25 mouse cellular contexts compared by ENCODE assay signal in genomic region chr6:148577663-148578062, GRCm38 (mm10).
DNase-seq lines count a peak whose midpoint lies in the region; ATAC-seq and TF ChIP-seq lines count a peak whose summit lies in the region.
"Had no signal": no experiment of that assay in that cellular context is flagged by ENCODE, and none has a peak within 500 bp of the region (broad histone marks: within the 10 kb centered on the region; RNA-seq: fewer than 3 reads in every experiment).

No protein-coding gene starts in this region.

- dilution Hi-C loops in CH12.LX (cut with MboI; ENCODE audit: extremely low pct_ligation_motif_present, extremely low pct_unique_long_range_greater_than_20kb, low sequenced_read_pairs) = no loop called here

- no peaks in the 10 kb centered on the region for H3K36me3 ChIP-seq in forebrain, embryonic 15.5 days
- no peaks in the 10 kb centered on the region for H3K36me3 ChIP-seq in forebrain, embryonic 13.5 days (ENCODE audit: poor library complexity, severe bottlenecking)
- H3K36me3 ChIP-seq in liver, embryonic 12.5 days = no peaks in the 10 kb centered on the region
- no peaks in the 10 kb centered on the region for H3K36me3 ChIP-seq in CH12.LX (replicated peaks in 1 of 2; ENCODE audit: control insufficient read depth in 1 of 2, insufficient read depth in 1 of 2, low read length in 1 of 2)
- no peaks in the 10 kb centered on the region for H3K36me3 ChIP-seq in liver, embryonic 15.5 days (replicated peaks)
- H3K36me3 ChIP-seq: embryonic facial prominence, embryonic 12.5 days; heart, embryonic 12.5 days; hindbrain, embryonic 12.5 days; midbrain, embryonic 10.5 days had no signal

- no peaks in the 10 kb centered on the region for H3K9me3 ChIP-seq in forebrain, embryonic 15.5 days
- no peaks in the 10 kb centered on the region for H3K9me3 ChIP-seq in forebrain, embryonic 13.5 days (replicated peaks)
- H3K9me3 ChIP-seq in liver, embryonic 12.5 days (replicated peaks) = no peaks in the 10 kb centered on the region
- H3K9me3 ChIP-seq in CH12.LX (replicated peaks; ENCODE audit: low read length) = peaks cover 6% of the 10 kb centered on the region
- H3K9me3 ChIP-seq in liver, embryonic 15.5 days (replicated peaks) = no peaks in the 10 kb centered on the region
- H3K9me3 ChIP-seq: embryonic facial prominence, embryonic 12.5 days; heart, embryonic 12.5 days; hindbrain, embryonic 12.5 days; midbrain, embryonic 10.5 days had no signal

- DNase-seq in liver (no peak), CH12.LX (ENCODE audit: extremely low read depth) (peak; percentile 5)
- no peak for DNase-seq in spleen, postnatal 10 days (ENCODE audit: low spot score in 2 of 2)
- DNase-seq in heart, postnatal 14 days = no peak
- DNase-seq: adrenal gland, adult 8-10 months; cerebellum, adult 18-20 months; cerebellum, postnatal 14 days; gastrocnemius, postnatal 14 days; heart, adult 18-20 months; heart, postnatal 10 days; kidney, adult 11 months; lung, postnatal 4 days; thymus, postnatal 25 days had no signal

- in situ Hi-C loops in CH12.LX (cut with MboI; ENCODE audit: low pct_ligation_motif_present, low pct_unique_long_range_greater_than_20kb, low sequenced_read_pairs) = no loop called here

- H3K4me2 ChIP-seq in forebrain, embryonic 15.5 days (replicated peaks) = no peak overlapping the region
- no peak overlapping the region for H3K4me2 ChIP-seq in forebrain, embryonic 13.5 days
- H3K4me2 ChIP-seq in liver, embryonic 12.5 days = no peak overlapping the region
- H3K4me2 ChIP-seq in CH12.LX (ENCODE audit: insufficient read depth, low read depth, poor library complexity, severe bottlenecking) = no peak overlapping the region
- H3K4me2 ChIP-seq in liver, embryonic 15.5 days = no peak overlapping the region
- H3K4me2 ChIP-seq: embryonic facial prominence, embryonic 12.5 days; heart, embryonic 12.5 days; hindbrain, embryonic 12.5 days had no signal

- no peak for TF ChIP-seq POLR2A in CH12.LX (IDR thresholded peaks at IDR 0.05; ENCODE audit: low read depth, low read length)

- H3K27ac ChIP-seq in forebrain, embryonic 15.5 days (replicated peaks) = peak overlapping the region; percentile 57; the same call in 1 of the 2 replicates
- no peak overlapping the region for H3K27ac ChIP-seq in forebrain, embryonic 13.5 days
- H3K27ac ChIP-seq in liver, embryonic 12.5 days = no peak overlapping the region
- H3K27ac ChIP-seq in CH12.LX (ENCODE audit: insufficient read depth, low read depth) = no peak overlapping the region
- H3K27ac ChIP-seq in liver, embryonic 15.5 days (replicated peaks) = no peak overlapping the region
- H3K27ac ChIP-seq: embryonic facial prominence, embryonic 12.5 days; hindbrain, embryonic 12.5 days; kidney, postnatal 0 days; liver, embryonic 14.5 days; midbrain, embryonic 10.5 days had no signal

- TF ChIP-seq EP300 in CH12.LX (IDR thresholded peaks at IDR 0.05; ENCODE audit: low read length) = no peak

- peaks cover 12% of the 10 kb centered on the region for H3K4me1 ChIP-seq in forebrain, embryonic 15.5 days
- peaks cover 4% of the 10 kb centered on the region; the same call in 1 of the 2 replicates for H3K4me1 ChIP-seq in forebrain, embryonic 13.5 days
- H3K4me1 ChIP-seq in liver, embryonic 12.5 days = peaks cover 4% of the 10 kb centered on the region; the same call in 1 of the 2 replicates
- no peaks in the 10 kb centered on the region for H3K4me1 ChIP-seq in CH12.LX (ENCODE audit: control insufficient read depth in 1 of 2, insufficient read depth in 2 of 2)
- H3K4me1 ChIP-seq in liver, embryonic 15.5 days (replicated peaks) = no peaks in the 10 kb centered on the region
- H3K4me1 ChIP-seq: heart, embryonic 12.5 days; hindbrain, embryonic 12.5 days; midbrain, embryonic 10.5 days had no signal

- H3K27me3 ChIP-seq in forebrain, embryonic 15.5 days = no peaks in the 10 kb centered on the region
- H3K27me3 ChIP-seq in forebrain, embryonic 13.5 days = no peaks in the 10 kb centered on the region
- no peaks in the 10 kb centered on the region for H3K27me3 ChIP-seq in liver, embryonic 12.5 days (replicated peaks)
- H3K27me3 ChIP-seq in CH12.LX (replicated peaks) = no peaks in the 10 kb centered on the region
- no peaks in the 10 kb centered on the region for H3K27me3 ChIP-seq in liver, embryonic 15.5 days
- H3K27me3 ChIP-seq: embryonic facial prominence, embryonic 12.5 days; heart, embryonic 12.5 days; hindbrain, embryonic 12.5 days had no signal

- intact Hi-C loops in heart, postnatal 14 days (cut with DNase I) = no loop called here

- 0 out of 2 replicates have a peak, but pooled peaks have one; percentile 9 for ATAC-seq in forebrain, embryonic 15.5 days (replicated peaks)
- ATAC-seq in forebrain, embryonic 13.5 days = no peak
- 0 out of 2 replicates have a peak, but pooled peaks have one; percentile 24 for ATAC-seq in liver, embryonic 12.5 days
- ATAC-seq in liver, embryonic 15.5 days (ENCODE audit: insufficient read depth) = peak; percentile 12; the same call in 1 of the 2 replicates
- ATAC-seq: activated CD4-positive, CD25-positive, alpha-beta regulatory T cell, adult 4 months; CD4-positive, CD25-positive, alpha-beta regulatory T cell, adult 4 months had no signal

- H3K4me3 ChIP-seq in forebrain, embryonic 15.5 days = no peak overlapping the region
- no peak overlapping the region for H3K4me3 ChIP-seq in forebrain, embryonic 13.5 days
- H3K4me3 ChIP-seq in liver, embryonic 12.5 days = no peak overlapping the region
- no peak overlapping the region for H3K4me3 ChIP-seq in CH12.LX (replicated peaks in 1 of 3; ENCODE audit: low read depth in 2 of 3, low read length in 2 of 3, poor library complexity in 1 of 3)
- H3K4me3 ChIP-seq in liver, embryonic 15.5 days (replicated peaks) = no peak overlapping the region
- H3K4me3 ChIP-seq: embryonic facial prominence, embryonic 12.5 days; heart, embryonic 12.5 days; hindbrain, embryonic 12.5 days; midbrain, embryonic 10.5 days had no signal

- TF ChIP-seq CTCF in CH12.LX (conservative IDR thresholded peaks at IDR 0.05 in 1 of 2, IDR thresholded peaks at IDR 0.05 in 1 of 2; ENCODE audit: low read depth in 2 of 2, low read length in 2 of 2) = no peak

- TF ChIP-seq RAD21 in CH12.LX (IDR thresholded peaks at IDR 0.05; ENCODE audit: low read depth, low read length) = no peak

- no peaks in the 10 kb centered on the region for H3K79me2 ChIP-seq in CH12.LX (replicated peaks; ENCODE audit: control insufficient read depth, extremely low read depth, insufficient read depth, poor library complexity, severe bottlenecking)

- H3K9ac ChIP-seq in forebrain, embryonic 15.5 days (replicated peaks) = no peak overlapping the region
- H3K9ac ChIP-seq in forebrain, embryonic 13.5 days = no peak overlapping the region
- no peak overlapping the region for H3K9ac ChIP-seq in liver, embryonic 12.5 days
- H3K9ac ChIP-seq in CH12.LX (ENCODE audit: insufficient read depth, low read depth) = no peak overlapping the region
- H3K9ac ChIP-seq in liver, embryonic 15.5 days = no peak overlapping the region
- H3K9ac ChIP-seq: embryonic facial prominence, embryonic 12.5 days; heart, embryonic 12.5 days; hindbrain, embryonic 12.5 days; liver, embryonic 14.5 days had no signal

- 91% methylated on average over 3 of the region's 3 CpGs for WGBS in forebrain, embryonic 15.5 days
- WGBS in forebrain, embryonic 13.5 days = 89% methylated on average over 3 of the region's 3 CpGs
- 54% methylated on average over 3 of the region's 3 CpGs for WGBS in liver, embryonic 12.5 days (ENCODE audit: insufficient replicate concordance)
- WGBS in liver, embryonic 15.5 days (ENCODE audit: insufficient replicate concordance) = 57% methylated on average over 3 of the region's 3 CpGs

TF ChIP-seq in CH12.LX, 34 proteins besides CTCF, POLR2A, EP300 and RAD21:
- TF ChIP-seq GABPA (IDR thresholded peaks at IDR 0.05; ENCODE audit: insufficient replicate concordance, low read depth, low read length) (no peak), KAT2A (IDR thresholded peaks at IDR 0.05; ENCODE audit: insufficient replicate concordance, low read length) (no peak), NELFE (IDR thresholded peaks at IDR 0.05; ENCODE audit: low read depth, low read length) (no peak), MAFK (IDR thresholded peaks at IDR 0.05; ENCODE audit: insufficient replicate concordance, low read length) (no peak), CHD2 (IDR thresholded peaks at IDR 0.05; ENCODE audit: low read length) (no peak), JUN (IDR thresholded peaks at IDR 0.05; ENCODE audit: insufficient read depth, low read depth, low read length) (no peak), ZMIZ1 (IDR thresholded peaks at IDR 0.05; ENCODE audit: low read depth, low read length) (no peak), UBTF (IDR thresholded peaks at IDR 0.05; ENCODE audit: low read depth, low read length) (no peak), NRF1 (IDR thresholded peaks at IDR 0.05; ENCODE audit: low read depth, low read length) (no peak), SIN3A (IDR thresholded peaks at IDR 0.05; ENCODE audit: low read length) (no peak), BHLHE40 (IDR thresholded peaks at IDR 0.05; ENCODE audit: low read depth, low read length) (no peak)
